Mouse (Mus musculus) midbrain, embryonic 11.5 days (tissue): ENCODE measurements around the gene Il12rb1. TPM values are rescaled to one million over a fixed set of nuclear protein-coding genes. Genes with fewer than 3 reads are reported as not detected.
A peak's percentile ranks its signal among the peaks of the same experiment; 100 is the strongest.

Experiments used
- ATAC-seq: fragments of 200-750 bp; cut with Nextera tagmentation; 2 replicates; pipeline ENCODE4 v1.8.0; 2017; ENCODE audit warnings: moderate TSS enrichment, moderate library complexity; ENCODE audit not compliant: low FRiP score
- DNase-seq: peaks from one replicate; pipeline ENCODE4 v3.0.0; 2015; ENCODE audit warnings: low spot score; ENCODE audit errors: missing footprints
- H3K27ac ChIP-seq: fragments of 300-500 bp; sonication (generic); 2 replicates; pipeline ENCODE4 v1.5.1; 2014; ENCODE audit warnings: low read depth, low read length
- H3K27me3 ChIP-seq: fragments of 300-500 bp; sonication (generic); 2 replicates; pipeline ENCODE4 v1.6.1; 2014; ENCODE audit warnings: mild to moderate bottlenecking, low read length, moderate library complexity, mixed read lengths; ENCODE audit not compliant: control insufficient read depth, insufficient read depth
- H3K36me3 ChIP-seq: fragments of 300-500 bp; sonication (generic); 2 replicates; pipeline ENCODE4 v1.6.1; 2014; ENCODE audit warnings: mild to moderate bottlenecking, low read length, moderate library complexity, mixed read lengths; ENCODE audit not compliant: control insufficient read depth, insufficient read depth
- H3K4me1 ChIP-seq: fragments of 300-500 bp; sonication (generic); 2 replicates; pipeline ENCODE4 v1.6.1; 2014; ENCODE audit warnings: low read length; ENCODE audit not compliant: control insufficient read depth, insufficient read depth
- H3K4me2 ChIP-seq: fragments of 300-500 bp; sonication (generic); 2 replicates; pipeline ENCODE4 v1.6.1; 2014; ENCODE audit warnings: mild to moderate bottlenecking, moderate library complexity
- H3K4me3 ChIP-seq: fragments of 300-500 bp; sonication (generic); 2 replicates; pipeline ENCODE4 v1.5.1; 2014; ENCODE audit warnings: low read depth, low read length
- H3K9ac ChIP-seq: fragments of 300-500 bp; sonication (generic); 2 replicates; pipeline ENCODE4 v1.6.1; 2014; ENCODE audit warnings: low read length
- H3K9me3 ChIP-seq: fragments of 300-500 bp; sonication (generic); 2 replicates; pipeline ENCODE4 v1.6.1; 2016; ENCODE audit warnings: low read length; ENCODE audit not compliant: control insufficient read depth
- WGBS: fragments of 180-500 bp; shearing (Covaris S2); extraction: QIAGEN DNeasy Blood & Tissue Kit; methylation state at CpG from one replicate; pipeline ENCODE4 v1.1.7; 2014; 5-methylcytosine and 5-hydroxymethylcytosine counted together
- polyA plus RNA-seq: library from polyadenylated mRNA; unstranded; fragments of >200 nt; fragmentation: Nextera tagmentation; extraction: Ambion mirVana; gene quantifications from 2 replicates; pipeline ENCODE4 v1.2.1, GENCODE M21; 2014

Il12rb1 gene
- polyA plus RNA-seq, 1 experiment from 2014 or later, result 0.38 TPM

DNA sequence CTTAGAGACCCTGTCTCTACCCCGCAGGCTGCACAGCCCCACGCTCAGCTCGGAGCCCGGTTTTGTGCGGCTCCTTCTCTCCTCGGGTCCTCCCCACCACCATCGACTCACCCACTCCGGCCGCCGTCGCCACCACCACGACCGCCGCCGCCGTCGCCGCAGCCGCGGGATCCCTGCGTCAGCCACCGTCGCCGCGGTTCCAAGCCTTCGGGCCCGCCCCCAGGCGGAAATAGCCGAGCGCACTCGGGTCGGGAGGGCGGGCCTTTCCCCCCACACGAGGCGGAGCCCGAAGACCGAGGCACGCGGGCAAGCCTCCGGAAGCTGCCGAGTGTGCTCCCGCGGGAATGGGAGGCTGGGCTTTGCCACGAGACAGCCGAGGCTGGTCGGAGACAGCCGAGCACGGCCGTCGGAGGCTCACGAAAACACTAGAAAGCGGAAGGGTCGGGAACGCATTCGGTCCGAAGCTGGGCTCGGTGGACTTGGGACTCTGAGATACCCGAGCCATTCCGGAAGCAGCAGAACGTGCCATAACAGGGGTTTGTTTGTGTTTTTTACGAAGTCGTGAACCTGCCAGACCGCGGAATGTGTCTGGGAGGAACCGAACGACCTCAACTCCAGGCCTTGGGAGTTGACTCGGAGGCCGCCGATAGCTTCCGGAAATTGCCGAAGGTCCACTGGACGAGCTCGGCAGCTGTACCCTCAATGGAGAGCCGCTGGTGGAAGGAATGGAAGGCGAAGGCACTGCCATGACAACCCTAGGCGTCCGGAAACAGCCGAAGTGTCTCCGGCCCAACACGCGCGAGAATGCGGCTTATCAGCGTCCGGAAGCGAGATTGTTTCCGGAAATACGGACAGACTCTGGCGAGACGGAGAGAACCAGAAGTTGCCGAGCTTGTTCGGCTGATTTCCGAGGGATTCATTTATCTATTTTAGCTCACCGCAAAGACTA lies 31.5 kb upstream of the Il12rb1 start, which contains the start of gene Pik3r2:
Gene Pik3r2 (minus strand): TSS at position 218 of the 949 bp plus-strand sequence.
- peak; percentile 94 for ATAC-seq
- DNase-seq, result peak; percentile 100
- Histone ChIP-seq H3K4me3 (peak within 1 kb of the TSS; percentile 83), H3K27ac (peak within 1 kb of the TSS; percentile 98), H3K4me1 (peaks cover 20% of the 10 kb centered on the region), H3K27me3 (no peaks in the 10 kb centered on the region), H3K9me3 (no peaks in the 10 kb centered on the region), H3K4me2 (peak within 1 kb of the TSS; percentile 95), H3K36me3 (peaks cover 11% of the 10 kb centered on the region), H3K9ac (peak within 1 kb of the TSS; percentile 95)
- under 1% methylated on average over 94 of the region's 94 CpGs for WGBS

DNA sequence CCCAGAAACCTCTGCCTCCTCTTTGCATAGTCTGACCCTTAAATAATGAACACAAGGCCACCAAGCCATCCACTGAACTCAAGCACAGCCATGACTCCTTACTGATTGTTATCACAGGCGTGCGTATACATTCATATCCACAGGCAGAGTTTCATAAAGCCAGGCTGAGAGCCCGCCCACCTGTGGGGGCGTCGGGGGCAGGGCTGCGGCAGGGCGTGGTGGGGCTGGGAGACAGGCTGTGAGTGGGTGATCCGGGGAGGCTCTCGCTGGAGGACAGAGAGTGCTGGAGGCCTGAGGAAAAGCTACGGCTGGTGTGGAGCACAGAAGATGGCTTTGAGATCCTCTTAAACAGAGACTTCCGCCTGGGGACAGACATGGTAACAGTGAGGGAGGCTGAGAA lies 28.2 kb upstream of the Il12rb1 start:
- DNase-seq (no peak), ATAC-seq (no peak)
- H3K9me3 ChIP-seq, result no peaks in the 10 kb centered on the region
- H3K4me1 ChIP-seq, result peaks cover 20% of the 10 kb centered on the region
- no peaks in the 10 kb centered on the region for H3K27me3 ChIP-seq
- H3K27ac ChIP-seq, result no peak overlapping the region
- no peak overlapping the region for H3K9ac ChIP-seq
- H3K36me3 ChIP-seq, result peaks cover 5% of the 10 kb centered on the region
- H3K4me2 ChIP-seq, result no peak overlapping the region
- H3K4me3 ChIP-seq, result no peak overlapping the region
- WGBS, result 84% methylated on average over 11 of the region's 11 CpGs

DNA sequence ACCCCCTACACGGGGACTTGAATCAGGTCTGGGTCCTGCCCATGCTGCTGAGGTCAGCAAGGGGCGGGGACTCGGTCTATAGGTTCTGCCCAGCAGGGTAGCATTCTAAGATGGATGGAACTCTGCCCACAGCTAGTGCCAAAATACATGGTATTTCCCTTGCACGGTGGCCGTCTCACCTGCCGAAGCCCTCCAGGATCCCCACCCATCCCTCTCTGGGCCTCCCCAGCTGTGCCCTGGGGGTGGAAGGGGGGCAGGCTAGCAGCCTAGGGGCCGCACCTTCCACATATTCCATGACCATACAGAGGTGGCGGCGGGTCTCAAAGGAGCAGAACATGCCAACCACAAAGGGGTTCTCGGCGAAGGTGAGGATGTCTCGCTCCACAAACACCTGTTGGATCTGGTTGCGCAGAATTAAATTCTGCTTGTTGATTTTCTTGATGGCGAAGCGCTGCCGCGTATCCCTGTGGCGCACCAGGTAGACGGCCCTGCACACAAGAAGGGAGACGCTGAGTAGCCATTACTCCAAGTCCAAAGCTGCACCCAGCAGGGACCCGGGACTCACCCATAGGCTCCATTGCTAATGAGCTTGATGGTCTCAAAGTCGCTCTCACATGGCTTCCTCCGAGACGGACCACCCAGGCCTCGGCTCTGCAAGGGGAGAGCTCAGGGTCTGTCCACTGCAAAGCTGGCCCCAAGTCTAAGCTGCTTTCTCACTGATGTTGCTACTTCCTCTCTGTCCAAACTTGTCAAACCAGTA lies 21.8 kb upstream of the Il12rb1 start:
- H3K36me3 ChIP-seq, result no peaks in the 10 kb centered on the region; the same call in 1 of the 2 replicates
- no peak overlapping the region for H3K4me2 ChIP-seq
- no peaks in the 10 kb centered on the region for H3K9me3 ChIP-seq
- ATAC-seq (no peak), DNase-seq (no peak)
- H3K4me1 ChIP-seq, result peaks cover 11% of the 10 kb centered on the region
- no peak overlapping the region for H3K9ac ChIP-seq
- no peak overlapping the region for H3K27ac ChIP-seq
- H3K27me3 ChIP-seq, result no peaks in the 10 kb centered on the region
- no peak overlapping the region for H3K4me3 ChIP-seq
- WGBS, result 85% methylated on average over 25 of the region's 25 CpGs

- ATAC-seq, result no peak
- Histone ChIP-seq H3K27ac (no peak overlapping the region), H3K4me2 (no peak overlapping the region), H3K9me3 (no peaks in the 10 kb centered on the region), H3K4me1 (peaks cover 14% of the 10 kb centered on the region), H3K27me3 (no peaks in the 10 kb centered on the region), H3K9ac (no peak overlapping the region), H3K36me3 (no peaks in the 10 kb centered on the region; the same call in 1 of the 2 replicates), H3K4me3 (no peak overlapping the region)
- no peak for DNase-seq
- 87% methylated on average over 3 of the region's 3 CpGs for WGBS
These were observed 21.2 kb upstream of the Il12rb1 start for GRCm38 (mm10) chr8:70787051-70787445.

GRCm38 (mm10) chr8:70787941-70788667 lies 20.1 kb upstream of the Il12rb1 start:
- Histone ChIP-seq H3K4me3 (no peak overlapping the region), H3K4me1 (peaks cover 21% of the 10 kb centered on the region), H3K4me2 (peak overlapping the region; percentile 24), H3K36me3 (no peaks in the 10 kb centered on the region; the same call in 1 of the 2 replicates), H3K9ac (no peak overlapping the region), H3K27me3 (no peaks in the 10 kb centered on the region), H3K9me3 (no peaks in the 10 kb centered on the region), H3K27ac (no peak overlapping the region)
- 16% methylated on average over 30 of the region's 30 CpGs for WGBS
- no peak for ATAC-seq
- DNase-seq, result peak; percentile 92

DNA sequence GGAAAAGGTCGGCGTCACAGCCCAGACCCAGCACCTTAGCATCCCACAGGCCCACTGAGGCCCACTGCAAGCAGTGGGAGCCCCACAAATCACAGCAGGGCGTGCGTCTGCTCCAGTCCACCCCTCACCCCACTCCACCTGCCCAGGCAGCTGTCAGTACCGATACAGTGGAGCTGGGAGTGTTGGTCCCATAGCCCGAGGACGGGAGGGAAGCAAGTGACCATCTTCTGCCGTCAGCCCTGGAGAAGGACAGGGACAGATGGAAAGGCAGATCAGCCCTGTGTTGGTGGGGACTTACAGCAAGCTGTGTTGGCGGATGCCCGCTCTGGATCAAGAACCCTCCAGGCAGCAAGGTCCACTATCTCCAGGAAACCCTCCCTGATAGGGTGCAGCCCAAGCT lies 19.2 kb upstream of the Il12rb1 start:
- 82% methylated on average over 10 of the region's 10 CpGs for WGBS
- H3K27ac ChIP-seq, result no peak overlapping the region

GRCm38 (mm10) chr8:70790846-70791245 lies 17.4 kb upstream of the Il12rb1 start:
- Histone ChIP-seq H3K4me1 (peaks cover 23% of the 10 kb centered on the region), H3K9ac (no peak overlapping the region), H3K9me3 (no peaks in the 10 kb centered on the region), H3K36me3 (no peaks in the 10 kb centered on the region; the same call in 1 of the 2 replicates), H3K4me2 (no peak overlapping the region), H3K27me3 (no peaks in the 10 kb centered on the region), H3K4me3 (no peak overlapping the region), H3K27ac (no peak overlapping the region)
- DNase-seq, result no peak
- 71% methylated on average over 8 of the region's 8 CpGs for WGBS
- ATAC-seq, result no peak

More for the DNA sequence above, 19.2 kb upstream of the Il12rb1 start:
- no peak overlapping the region for H3K4me3 ChIP-seq
- H3K4me2 ChIP-seq, result no peak overlapping the region
- no peaks in the 10 kb centered on the region; the same call in 1 of the 2 replicates for H3K36me3 ChIP-seq
- H3K4me1 ChIP-seq, result peaks cover 23% of the 10 kb centered on the region
- DNase-seq (no peak), ATAC-seq (no peak)
- H3K9me3 ChIP-seq, result no peaks in the 10 kb centered on the region
- H3K9ac ChIP-seq, result no peak overlapping the region
- no peaks in the 10 kb centered on the region for H3K27me3 ChIP-seq

DNA sequence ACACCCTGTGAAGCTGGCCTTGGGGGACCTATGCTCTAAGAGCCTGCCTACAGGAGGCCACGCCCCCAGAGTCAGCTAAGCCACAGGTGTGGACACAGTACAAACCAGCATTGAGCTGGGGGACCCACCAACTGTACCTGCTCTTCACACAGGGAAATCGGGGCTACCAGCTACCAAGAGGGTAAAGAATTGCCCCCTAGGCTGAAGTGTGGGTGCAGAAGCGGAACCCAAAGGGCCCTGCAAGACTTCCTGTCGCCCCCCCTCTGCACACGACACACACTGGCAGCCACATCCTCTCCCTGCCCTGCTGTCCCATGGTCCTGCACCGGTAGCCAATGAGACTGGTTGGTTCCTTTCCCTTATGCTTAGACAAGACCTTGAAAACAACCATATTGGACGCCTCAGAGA lies 17.0 kb upstream of the Il12rb1 start:
- Histone ChIP-seq H3K27ac (no peak overlapping the region), H3K27me3 (no peaks in the 10 kb centered on the region), H3K9me3 (no peaks in the 10 kb centered on the region), H3K36me3 (no peaks in the 10 kb centered on the region; the same call in 1 of the 2 replicates), H3K4me2 (peak overlapping the region; percentile 77), H3K4me1 (peaks cover 24% of the 10 kb centered on the region), H3K4me3 (peak overlapping the region; percentile 46; the same call in 1 of the 2 replicates), H3K9ac (peak overlapping the region; percentile 81)
- peak; percentile 73 for DNase-seq
- no peak for ATAC-seq
- 83% methylated on average over 7 of the region's 7 CpGs for WGBS
